Mouse (Mus musculus) erythroblast, embryonic 14.5 days (primary cell): ENCODE results near the gene Ankrd13b.

Experiments used
- GATA1 ChIP-seq: IDR thresholded peaks from 2 replicates; pipeline ENCODE4 v1.6.1; 2012; ENCODE audit warnings: low read length, inconsistent platforms, mixed read lengths
- TAL1 ChIP-seq: IDR thresholded peaks from 3 replicates; pipeline ENCODE4 v1.6.1; 2012; ENCODE audit warnings: low read length, inconsistent platforms, mixed read lengths

GRCm38 (mm10) chr11:77525804-77526486 is 36.5 kb upstream of the Ankrd13b start:
- no peak for TF ChIP-seq TAL1
- TF ChIP-seq GATA1 = no peak
